Mouse (Mus musculus) R1 (cell line): ENCODE results near the gene 9230113P08Rik.
"Not testable (repeated sequence)": the region's sequence is repeated elsewhere in the genome, so short reads cannot be mapped to it uniquely, and the experiment has no call there.

ENCODE experiments used
- DNase-seq: peaks from one replicate; pipeline ENCODE4 v3.0.0-alpha.2; 2018; ENCODE audit warnings: low read depth, low spot score

9230113P08Rik gene

DNA sequence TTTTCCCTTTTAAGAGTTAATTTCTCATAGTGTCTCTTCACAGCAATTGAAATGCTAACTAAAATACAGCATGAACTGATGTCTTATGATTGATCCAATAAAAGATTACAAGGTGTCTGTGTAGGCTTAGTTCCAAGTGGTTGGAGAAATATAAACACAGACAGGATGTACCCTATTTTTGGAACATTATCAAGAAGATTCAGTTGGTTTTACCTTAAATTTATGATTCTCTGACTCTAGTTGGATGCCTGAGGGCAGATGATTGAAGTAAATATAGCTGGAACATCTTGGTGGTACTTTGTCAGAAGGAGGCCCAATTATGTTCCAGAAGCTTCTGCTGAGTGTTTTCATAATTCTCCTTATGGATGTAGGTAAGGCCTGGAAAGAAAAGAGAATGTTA is at the start of gene 9230113P08Rik:
9230113P08Rik (plus strand) TSS at position 301 of the 400 bp plus-strand sequence.
- DNase-seq = not testable (repeated sequence)

DNA sequence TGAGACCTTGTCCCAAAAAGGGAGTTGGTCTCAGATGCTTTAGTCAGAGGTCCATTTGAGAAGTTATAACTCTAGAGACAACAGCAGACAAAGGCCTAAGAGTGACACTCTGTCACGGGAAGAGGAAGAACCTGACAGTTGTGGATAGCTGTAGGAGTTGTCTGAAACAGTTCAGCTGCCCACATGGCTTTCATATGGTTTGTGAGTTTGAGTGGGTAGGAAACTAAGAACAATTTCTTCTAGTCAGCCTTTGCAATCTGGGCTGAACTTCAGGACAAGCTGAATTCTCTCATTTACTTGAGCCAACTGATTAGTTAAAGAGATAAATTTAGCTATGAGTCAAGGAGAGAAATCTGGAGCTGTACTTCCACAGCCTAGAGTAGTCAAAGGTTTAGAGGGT is 15.1 kb upstream of the 9230113P08Rik start:
- not testable (repeated sequence) for DNase-seq

DNA sequence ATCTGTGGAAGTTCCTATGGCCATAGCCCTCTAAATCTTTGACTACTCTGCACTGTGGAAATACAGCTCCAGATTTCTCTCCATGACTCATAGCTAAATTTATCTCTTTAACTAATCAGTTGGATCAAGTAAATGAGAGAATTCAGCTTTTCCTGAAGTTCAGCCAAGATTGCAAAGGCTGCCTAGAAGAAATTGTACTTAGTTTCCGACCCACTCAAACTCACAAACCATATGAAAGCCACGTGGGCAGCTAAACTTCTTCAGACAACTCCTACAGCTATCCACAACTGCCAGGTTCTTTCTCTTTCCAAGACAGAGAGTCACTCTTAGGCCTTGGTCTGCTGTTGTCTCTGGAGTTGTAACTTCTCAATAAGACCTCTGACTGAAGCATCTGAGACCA is 3.7 kb upstream of the 9230113P08Rik start:
- no peak for DNase-seq

DNA sequence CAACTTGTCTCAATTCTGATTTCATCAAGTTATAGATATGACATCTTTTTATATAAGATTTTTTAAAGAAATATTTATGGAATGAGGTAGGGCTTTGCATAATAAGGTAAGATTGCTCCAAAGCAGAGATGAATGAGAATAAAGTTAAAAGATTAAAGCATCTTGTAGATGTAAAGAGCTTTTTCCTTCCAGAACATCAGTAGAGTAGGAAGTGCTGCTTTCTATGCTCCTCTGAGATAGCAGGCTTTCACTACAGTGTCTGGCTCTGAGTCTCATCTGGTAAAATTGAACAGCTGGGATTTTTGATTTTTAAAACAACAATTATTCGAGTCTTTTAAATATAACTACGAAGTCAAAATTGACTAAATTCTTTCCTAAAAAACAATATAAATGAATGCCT is 22.6 kb downstream of the 9230113P08Rik start:
- no peak for DNase-seq
